Mouse (Mus musculus): ENCODE results near the gene Dazl. TPM values are rescaled to one million over a fixed set of nuclear protein-coding genes. Genes with fewer than 3 reads are reported as not detected.

Gene Dazl
- polyA plus RNA-seq, 1 experiment from 2014 or later = 0.12 TPM

- H3K4me2 ChIP-seq = no peak overlapping the region
- H3K36me3 ChIP-seq = no peaks in the 10 kb centered on the region
- no peak for ATAC-seq (ENCODE audit: insufficient number of reproducible peaks, low FRiP score, low TSS enrichment, low read depth)
- no peaks in the 10 kb centered on the region for H3K27me3 ChIP-seq
- H3K27ac ChIP-seq = no peak overlapping the region
- 65% methylated on average over 4 of the region's 4 CpGs for WGBS
- H3K9me3 ChIP-seq = no peaks in the 10 kb centered on the region
- H3K9ac ChIP-seq = no peak overlapping the region
- H3K4me1 ChIP-seq = peaks cover 6% of the 10 kb centered on the region; the same call in 1 of the 2 replicates
- no peak overlapping the region for H3K4me3 ChIP-seq
Observed at GRCm38 (mm10) chr17:50229534-50229933, 63.9 kb downstream of the Dazl start.

Other genes starting within 250 kb of the Dazl start
- gene Rftn1, start 103.0 kb downstream of the Dazl start, polyA plus RNA-seq (2015; fragmentation: Nextera tagmentation; extraction: Ambion mirVana) = 17.4 and 18.0 TPM in 2 replicates
- gene Plcl2, start 215.8 kb upstream of the Dazl start, polyA plus RNA-seq (2015; fragmentation: Nextera tagmentation; extraction: Ambion mirVana) = 2.2 and 3.1 TPM in 2 replicates

All from limb, embryonic 15.5 days (tissue).